Mouse (Mus musculus) ES-E14 (cell line): Measurements from ENCODE around the gene Adam1b.

Experiments used
- ZC3H11A ChIP-seq: IDR thresholded peaks from 2 replicates; pipeline ENCODE4 v1.6.1; 2012; ENCODE audit warnings: low read depth, mild to moderate bottlenecking, inconsistent platforms, low read length, borderline replicate concordance
- ZNF384 ChIP-seq: IDR thresholded peaks from 2 replicates; pipeline ENCODE4 v1.6.1; 2012; ENCODE audit warnings: low read depth, low read length, inconsistent platforms

GRCm38 (mm10) chr5:121503231-121503630 is at the start of gene Adam1b:
- no peak for TF ChIP-seq ZC3H11A
- TF ChIP-seq ZNF384 = no peak
